Mouse (Mus musculus) stomach, postnatal 0 days (tissue): ENCODE measurements at regions not wholly inside any gene's neighbourhood (a gene's known extent, or its start where the extent isn't known, plus 50 kb on each side); places are given as distances from the start of the nearest gene placed in this dataset.

Experiments used
- ATAC-seq: fragments of 200-750 bp; cut with Nextera tagmentation; 2 replicates; pipeline ENCODE4 v1.8.0; 2017; ENCODE audit not compliant: low FRiP score, low TSS enrichment
- DNase-seq: peaks from one replicate; pipeline ENCODE4 v3.0.0-alpha.2; 2016; ENCODE audit warnings: low spot score
- H3K27ac ChIP-seq: fragments of 300-500 bp; sonication (generic); replicated peaks from 2 replicates; pipeline ENCODE4 v1.5.1; 2014; ENCODE audit warnings: mild to moderate bottlenecking, control low read depth
- H3K27me3 ChIP-seq: fragments of 300-500 bp; sonication (generic); 2 replicates; pipeline ENCODE4 v1.6.1; 2014; ENCODE audit warnings: low read length; ENCODE audit not compliant: control insufficient read depth, insufficient read depth
- H3K36me3 ChIP-seq: fragments of 300-500 bp; sonication (generic); 2 replicates; pipeline ENCODE4 v1.6.1; 2014; ENCODE audit warnings: low read length, mixed read lengths; ENCODE audit not compliant: control insufficient read depth, insufficient read depth
- H3K4me1 ChIP-seq: fragments of 300-500 bp; sonication (generic); replicated peaks from 2 replicates; pipeline ENCODE4 v1.6.1; 2014; ENCODE audit warnings: antibody characterized with exemption; ENCODE audit not compliant: control insufficient read depth, insufficient read depth
- H3K4me2 ChIP-seq: fragments of 300-500 bp; sonication (generic); replicated peaks from 2 replicates; pipeline ENCODE4 v1.6.1; 2014; ENCODE audit warnings: low read depth, mild to moderate bottlenecking, control low read depth, moderate library complexity
- H3K4me3 ChIP-seq: fragments of 300-500 bp; sonication (generic); 2 replicates; pipeline ENCODE4 v1.5.1; 2014; ENCODE audit warnings: low read depth, low read length, control low read depth
- H3K9ac ChIP-seq: fragments of 300-500 bp; sonication (generic); 2 replicates; pipeline ENCODE4 v1.6.1; 2014; ENCODE audit warnings: mild to moderate bottlenecking, low read length, control low read depth, mixed read lengths
- H3K9me3 ChIP-seq: fragments of 300-500 bp; sonication (generic); 2 replicates; pipeline ENCODE4 v1.6.1; 2016; ENCODE audit warnings: low read length; ENCODE audit not compliant: control insufficient read depth
- CTCF ChIP-seq: IDR thresholded peaks from 2 replicates; pipeline ENCODE4 v1.5.1; 2016; ENCODE audit warnings: antibody characterized with exemption, low read depth, mild to moderate bottlenecking, moderate library complexity
- EP300 ChIP-seq: optimal IDR thresholded peaks from 2 replicates; pipeline ENCODE3; 2016; ENCODE audit warnings: antibody characterized with exemption
- WGBS: fragments of 180-500 bp; shearing (Covaris S2); extraction: QIAGEN DNeasy Blood & Tissue Kit; methylation state at CpG from one replicate; pipeline ENCODE4 v1.1.7; 2014; 5-methylcytosine and 5-hydroxymethylcytosine counted together

- Histone ChIP-seq H3K4me3 (no peak overlapping the region), H3K27ac (no peak overlapping the region), H3K4me2 (no peak overlapping the region), H3K9ac (no peak overlapping the region), H3K36me3 (no peaks in the 10 kb centered on the region), H3K9me3 (no peaks in the 10 kb centered on the region), H3K27me3 (no peaks in the 10 kb centered on the region), H3K4me1 (no peaks in the 10 kb centered on the region)
- peak; percentile 73 for TF ChIP-seq CTCF
- no peak for TF ChIP-seq EP300
- no peak for ATAC-seq
- 2% methylated on average over 3 of the region's 3 CpGs for whole genome bisulfite sequencing
- DNase-seq = peak; percentile 40
These were observed 74.3 kb upstream of the A2m start for GRCm38 (mm10) chr6:121560852-121561251.

- Histone ChIP-seq H3K4me1 (no peaks in the 10 kb centered on the region), H3K4me2 (no peak overlapping the region), H3K9ac (no peak overlapping the region), H3K9me3 (no peaks in the 10 kb centered on the region), H3K4me3 (no peak overlapping the region), H3K27ac (no peak overlapping the region), H3K27me3 (no peaks in the 10 kb centered on the region), H3K36me3 (no peaks in the 10 kb centered on the region)
- TF ChIP-seq CTCF = no peak
- TF ChIP-seq EP300 = no peak
- 52% methylated on average over 1 of the region's 1 CpGs for WGBS
- no peak for DNase-seq
- no peak for ATAC-seq
These were observed 74.8 kb upstream of the A2m start for GRCm38 (mm10) chr6:121560393-121560793.

GRCm38 (mm10) chr6:121556481-121556880, 78.7 kb upstream of the A2m start:
- no peak overlapping the region for H3K4me2 ChIP-seq
- no peak overlapping the region for H3K4me3 ChIP-seq
- H3K27ac ChIP-seq = no peak overlapping the region
- H3K9ac ChIP-seq = no peak overlapping the region
- H3K4me1 ChIP-seq = no peaks in the 10 kb centered on the region
- TF ChIP-seq CTCF (peak; percentile 70), EP300 (no peak)
- H3K9me3 ChIP-seq = no peaks in the 10 kb centered on the region
- 4% methylated on average over 3 of the region's 3 CpGs for WGBS
- H3K36me3 ChIP-seq = no peaks in the 10 kb centered on the region
- H3K27me3 ChIP-seq = no peaks in the 10 kb centered on the region
- ATAC-seq (no peak), DNase-seq (no peak)

GRCm38 (mm10) chr6:121553501-121554132, 80.1 kb upstream of the Iqsec3 start:
- DNase-seq (no peak), ATAC-seq (no peak)
- TF ChIP-seq EP300 (no peak), CTCF (no peak)
- Histone ChIP-seq H3K27ac (no peak overlapping the region), H3K27me3 (no peaks in the 10 kb centered on the region), H3K9ac (no peak overlapping the region), H3K36me3 (no peaks in the 10 kb centered on the region), H3K4me1 (no peaks in the 10 kb centered on the region), H3K9me3 (no peaks in the 10 kb centered on the region), H3K4me2 (no peak overlapping the region), H3K4me3 (no peak overlapping the region)
- 79% methylated on average over 2 of the region's 2 CpGs for WGBS

GRCm38 (mm10) chr6:121533521-121533920, 60.0 kb upstream of the Iqsec3 start:
- Histone ChIP-seq H3K9me3 (no peaks in the 10 kb centered on the region), H3K4me1 (no peaks in the 10 kb centered on the region), H3K4me3 (no peak overlapping the region), H3K27me3 (no peaks in the 10 kb centered on the region), H3K27ac (no peak overlapping the region), H3K9ac (no peak overlapping the region), H3K36me3 (no peaks in the 10 kb centered on the region), H3K4me2 (no peak overlapping the region)
- TF ChIP-seq EP300 (no peak), CTCF (no peak)
- DNase-seq (no peak), ATAC-seq (no peak)
- 73% methylated on average over 7 of the region's 7 CpGs for WGBS

- Histone ChIP-seq H3K4me2 (no peak overlapping the region), H3K9ac (no peak overlapping the region), H3K36me3 (no peaks in the 10 kb centered on the region), H3K27me3 (no peaks in the 10 kb centered on the region), H3K9me3 (no peaks in the 10 kb centered on the region), H3K4me3 (no peak overlapping the region), H3K4me1 (no peaks in the 10 kb centered on the region), H3K27ac (no peak overlapping the region)
- WGBS = 4% methylated on average over 3 of the region's 3 CpGs
- ATAC-seq (no peak), DNase-seq (peak; percentile 74)
- TF ChIP-seq CTCF = peak; percentile 87
- no peak for TF ChIP-seq EP300
These were observed 59.4 kb upstream of the Iqsec3 start for GRCm38 (mm10) chr6:121532926-121533325.
